Mouse (Mus musculus) liver, adult (tissue): ENCODE data around the gene Sgta.

ENCODE experiments used
- GATA4 ChIP-seq: IDR thresholded peaks from 2 replicates; pipeline ENCODE4 v1.6.1; 2014; ENCODE audit warnings: mild to moderate bottlenecking, low read length; ENCODE audit not compliant: insufficient replicate concordance

Gene Sgta

DNA sequence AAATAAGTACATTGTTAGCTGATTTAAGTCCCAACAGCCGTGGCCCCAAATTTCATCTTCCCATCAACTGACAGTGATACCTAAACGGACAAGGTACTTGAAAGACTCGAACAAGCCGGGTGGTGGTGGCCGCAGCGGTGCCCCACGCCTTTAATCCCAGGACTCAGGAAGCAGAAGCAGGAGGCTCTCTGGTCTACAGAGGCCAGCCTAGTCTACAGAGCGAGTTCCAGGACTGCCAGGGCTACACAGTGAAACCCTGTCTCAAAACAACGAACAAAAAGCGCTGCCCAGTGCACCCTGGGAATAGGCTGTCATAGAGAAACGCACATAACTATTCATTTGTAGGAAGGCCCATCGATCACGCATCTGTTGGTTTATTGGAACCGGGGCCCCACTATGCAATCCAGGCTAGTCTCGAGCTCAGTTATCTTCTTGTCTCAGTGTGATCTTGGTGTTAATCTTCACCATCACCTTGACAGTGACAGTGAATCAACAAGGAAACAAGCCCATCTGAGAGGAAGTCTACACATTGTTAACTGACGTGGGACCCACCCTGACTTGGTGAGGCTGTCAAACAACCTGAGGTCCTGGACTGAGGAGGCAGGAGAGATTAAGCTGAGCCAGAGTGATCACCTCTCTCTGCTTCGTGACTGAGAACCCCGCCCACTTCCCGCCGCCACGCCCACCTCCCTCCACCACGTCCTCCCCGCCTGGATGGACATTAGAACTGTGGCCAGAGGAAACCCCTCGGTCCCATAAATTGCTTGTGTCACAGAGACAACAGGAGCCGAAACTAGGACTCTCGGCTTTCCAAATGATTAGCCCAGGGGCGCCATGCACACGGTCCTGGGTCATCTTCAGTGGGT is 59.6 kb downstream of the Sgta start:
- TF ChIP-seq GATA4: no peak

DNA sequence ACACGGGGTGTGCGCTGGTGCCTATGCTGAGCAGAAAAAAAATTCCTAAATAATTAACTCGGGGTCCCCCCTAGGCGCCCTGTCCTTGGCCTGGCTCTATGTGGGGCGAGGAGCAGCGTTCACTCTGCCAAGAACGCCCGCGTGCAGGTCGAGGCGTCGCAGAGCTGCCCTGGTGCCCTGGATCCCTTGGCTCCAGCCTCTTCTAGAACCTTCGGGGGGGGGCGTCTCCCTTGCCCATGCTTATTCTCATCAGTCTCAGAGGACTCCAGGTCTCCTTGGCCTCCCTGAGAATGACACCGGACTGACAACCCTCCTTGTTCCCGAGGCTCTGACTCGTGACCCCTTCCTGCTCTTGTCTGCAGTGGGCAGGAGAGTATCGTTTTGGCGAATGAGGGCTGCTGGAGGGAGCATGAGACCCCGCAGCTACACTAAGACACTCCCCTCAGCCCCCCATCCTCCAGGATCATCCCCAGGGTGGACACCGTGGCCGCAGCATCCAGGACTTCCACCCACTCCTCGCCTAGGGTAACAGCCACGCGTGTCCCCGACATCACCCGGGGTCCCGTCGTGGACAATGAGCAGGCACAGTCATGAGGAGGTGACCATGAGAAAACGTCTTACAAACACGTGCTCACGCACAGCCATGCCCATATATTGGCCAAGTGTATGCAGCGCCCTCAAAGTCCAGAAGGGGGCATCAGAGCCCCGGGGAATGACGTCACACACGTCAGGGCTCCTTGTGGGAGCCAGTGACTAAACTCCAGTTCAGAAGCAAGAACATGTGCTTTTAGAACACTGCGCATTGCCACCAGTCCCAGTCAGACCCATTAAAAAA is 60.4 kb downstream of the Sgta start:
- no peak for TF ChIP-seq GATA4

- no peak for TF ChIP-seq GATA4
Observed at GRCm38 (mm10) chr10:80998778-80999177, 61.2 kb downstream of the Sgta start.

- no peak for TF ChIP-seq GATA4
Observed at GRCm38 (mm10) chr10:80998021-80998420, 62.0 kb downstream of the Sgta start.

- no peak for TF ChIP-seq GATA4
Observed at GRCm38 (mm10) chr10:80997332-80997731, 62.6 kb downstream of the Sgta start.

GRCm38 (mm10) chr10:80996501-80996900 is 63.5 kb downstream of the Sgta start:
- TF ChIP-seq GATA4: no peak

DNA sequence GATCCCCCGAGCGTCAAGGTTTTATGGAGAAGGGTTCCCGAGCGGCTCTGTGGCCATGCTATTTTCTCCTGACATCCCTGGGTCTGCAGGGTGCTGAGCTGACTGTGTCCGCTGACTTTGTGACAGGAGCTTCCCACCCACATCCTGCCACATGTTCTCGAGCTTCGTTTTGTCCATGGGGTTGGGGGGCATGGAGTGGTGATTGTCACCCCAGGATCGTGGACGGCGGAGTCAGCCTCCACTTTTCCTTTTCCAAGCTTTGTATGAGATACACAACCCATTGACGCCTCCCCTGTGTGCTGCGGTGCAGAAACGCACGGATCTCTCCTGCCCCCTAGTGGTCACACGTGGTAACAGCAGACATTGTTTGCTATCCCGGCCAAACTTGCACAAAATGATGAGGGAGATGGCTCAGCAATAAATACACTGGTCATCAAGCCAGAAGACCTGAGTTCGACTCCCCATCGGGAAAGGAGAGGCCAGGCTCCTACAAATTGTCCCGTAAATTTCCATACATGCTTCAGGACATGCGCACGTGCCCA is 64.8 kb downstream of the Sgta start:
- no peak for TF ChIP-seq GATA4

GRCm38 (mm10) chr10:80994621-80995020 is 65.4 kb downstream of the Sgta start:
- TF ChIP-seq GATA4: no peak
